ENCODE assay signal across 22 mouse cellular contexts in the genomic region with DNA sequence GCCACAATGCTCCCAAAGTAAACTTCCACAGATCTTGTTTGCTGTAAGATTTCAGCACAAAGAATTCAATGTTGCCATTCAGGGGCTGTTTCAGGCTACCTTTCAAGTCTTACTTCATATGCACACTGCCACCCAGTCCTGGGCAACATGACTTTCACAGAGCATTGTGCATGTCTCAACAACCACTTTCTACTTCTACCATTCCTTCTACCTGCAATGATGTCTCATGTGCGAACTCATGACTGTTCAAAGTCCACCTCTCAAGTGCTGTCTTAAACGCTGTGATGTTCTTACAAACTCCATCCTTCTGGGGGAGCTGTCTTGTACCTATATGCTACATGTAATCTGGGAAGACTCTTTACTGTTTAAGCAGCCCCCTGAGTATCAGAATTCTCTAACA.
"Had no signal": no experiment of that assay in that cellular context is flagged by ENCODE, and none has a peak within 500 bp of the region (broad histone marks: within the 10 kb centered on the region; RNA-seq: fewer than 3 reads in every experiment).

No protein-coding gene starts in this region.

- H3K27ac ChIP-seq: gastrocnemius, adult 2 months; heart, embryonic 13.5 days; heart, embryonic 15.5 days; hindbrain, embryonic 13.5 days; hindbrain, embryonic 15.5 days; hindbrain, postnatal 0 days; limb, embryonic 13.5 days; limb, embryonic 15.5 days; liver, embryonic 12.5 days; liver, embryonic 14.5 days had no signal

- H3K36me3 ChIP-seq: heart, embryonic 13.5 days; heart, embryonic 15.5 days; hindbrain, embryonic 13.5 days; hindbrain, embryonic 15.5 days; limb, embryonic 13.5 days; limb, embryonic 15.5 days; liver, embryonic 12.5 days had no signal

- DNase-seq: gastrocnemius, adult 2 months; gastrocnemius, postnatal 10 days; gastrocnemius, postnatal 25 days; heart, adult 18-20 months; heart, postnatal 14 days; heart, postnatal 36 days; kidney, adult 18-20 months; kidney, postnatal 10 days; layer of hippocampus, adult 9-11 months; layer of hippocampus, postnatal 36 days; left cerebral cortex, postnatal 4 days had no signal

- H3K27me3 ChIP-seq: hindbrain, embryonic 15.5 days; limb, embryonic 13.5 days; limb, embryonic 15.5 days; liver, embryonic 12.5 days had no signal

- H3K4me2 ChIP-seq: heart, embryonic 11.5 days; heart, embryonic 13.5 days; heart, embryonic 15.5 days; hindbrain, embryonic 13.5 days; hindbrain, embryonic 15.5 days; limb, embryonic 13.5 days; limb, embryonic 15.5 days; liver, embryonic 12.5 days had no signal

- H3K9ac ChIP-seq: heart, embryonic 13.5 days; heart, embryonic 15.5 days; hindbrain, embryonic 13.5 days; hindbrain, embryonic 15.5 days; limb, embryonic 13.5 days; limb, embryonic 15.5 days; liver, embryonic 12.5 days; liver, embryonic 14.5 days had no signal

- H3K4me3 ChIP-seq: gastrocnemius, adult 2 months; heart, embryonic 13.5 days; heart, embryonic 15.5 days; hindbrain, embryonic 13.5 days; hindbrain, embryonic 15.5 days; limb, embryonic 13.5 days; limb, embryonic 15.5 days; liver, embryonic 12.5 days had no signal

- H3K4me1 ChIP-seq: hindbrain, embryonic 15.5 days; limb, embryonic 15.5 days; liver, embryonic 12.5 days had no signal

- H3K9me3 ChIP-seq: heart, embryonic 13.5 days; heart, embryonic 15.5 days; hindbrain, embryonic 13.5 days; hindbrain, embryonic 15.5 days; limb, embryonic 13.5 days; limb, embryonic 15.5 days; liver, embryonic 12.5 days had no signal

- ATAC-seq: forebrain, embryonic 16.5 days; hindbrain, postnatal 0 days; liver, embryonic 12.5 days had no signal
